Mouse (Mus musculus): ENCODE results near the gene Rasgef1b. TPM values are rescaled to one million over a fixed set of nuclear protein-coding genes. Genes with fewer than 3 reads are reported as not detected.

Rasgef1b gene
- polyA plus RNA-seq, 1 experiment from 2014 or later = 83.7 TPM

DNA sequence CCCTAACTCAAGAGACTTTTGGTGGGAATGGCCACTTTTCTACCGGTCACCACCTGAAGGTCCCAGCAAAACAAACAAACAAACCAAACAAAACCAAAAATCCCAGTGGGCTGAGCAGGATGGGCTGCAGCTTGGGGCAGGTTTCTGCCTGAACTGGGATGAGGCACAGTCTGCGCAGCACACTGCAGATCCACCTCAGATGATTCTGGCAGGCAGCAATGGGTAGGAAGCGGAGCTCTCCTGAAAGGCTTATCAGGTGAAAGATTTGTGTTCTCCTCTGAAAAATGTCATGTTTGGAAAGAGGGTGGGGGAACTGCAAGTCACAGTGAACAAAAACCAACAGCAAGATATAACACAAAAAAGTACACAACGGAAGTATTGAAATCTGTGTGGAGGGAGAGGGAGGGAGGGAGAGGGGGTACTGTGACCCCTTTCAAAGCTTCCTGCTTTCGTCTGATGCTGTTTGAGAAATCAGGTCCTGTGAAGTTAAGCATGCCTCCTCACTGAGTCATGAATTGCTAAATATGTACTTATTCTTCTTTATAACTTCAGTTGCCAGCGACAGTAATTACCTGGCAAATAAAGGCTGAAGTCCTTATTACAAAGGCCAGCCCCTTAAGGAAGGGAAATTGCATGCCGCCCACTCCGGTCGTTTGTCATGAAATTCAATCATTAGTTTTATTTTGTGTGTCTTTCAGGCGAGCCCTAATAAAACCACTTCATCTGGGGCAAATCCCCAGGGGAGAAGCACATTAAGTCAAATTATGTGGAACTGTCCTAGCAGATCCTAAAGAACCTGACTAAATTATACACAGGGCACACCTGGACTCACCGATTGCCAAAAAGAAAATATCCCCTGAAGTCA lies 491.7 kb downstream of the Rasgef1b start:
- Histone ChIP-seq H3K4me3 (ENCODE audit: low read depth, low read length) (no peak overlapping the region), H3K9me3 (ENCODE audit: control insufficient read depth, low read length) (no peaks in the 10 kb centered on the region), H3K4me1 (ENCODE audit: control insufficient read depth, insufficient read depth, low read length) (no peaks in the 10 kb centered on the region), H3K9ac (replicated peaks; ENCODE audit: low read depth, low read length) (no peak overlapping the region), H3K4me2 (ENCODE audit: low read depth, low read length) (no peak overlapping the region), H3K36me3 (ENCODE audit: control insufficient read depth, insufficient read depth, low read length) (peaks cover 40% of the 10 kb centered on the region), H3K27ac (ENCODE audit: low read depth, low read length) (no peak overlapping the region), H3K27me3 (ENCODE audit: control insufficient read depth, insufficient read depth, low read length) (no peaks in the 10 kb centered on the region)
- WGBS = 41% methylated on average over 11 of the region's 11 CpGs
- ATAC-seq (ENCODE audit: low read depth) = no peak

- 86% methylated on average over 4 of the region's 4 CpGs for WGBS
These were observed 492.4 kb downstream of the Rasgef1b start for GRCm38 (mm10) chr5:99236431-99236830.

DNA sequence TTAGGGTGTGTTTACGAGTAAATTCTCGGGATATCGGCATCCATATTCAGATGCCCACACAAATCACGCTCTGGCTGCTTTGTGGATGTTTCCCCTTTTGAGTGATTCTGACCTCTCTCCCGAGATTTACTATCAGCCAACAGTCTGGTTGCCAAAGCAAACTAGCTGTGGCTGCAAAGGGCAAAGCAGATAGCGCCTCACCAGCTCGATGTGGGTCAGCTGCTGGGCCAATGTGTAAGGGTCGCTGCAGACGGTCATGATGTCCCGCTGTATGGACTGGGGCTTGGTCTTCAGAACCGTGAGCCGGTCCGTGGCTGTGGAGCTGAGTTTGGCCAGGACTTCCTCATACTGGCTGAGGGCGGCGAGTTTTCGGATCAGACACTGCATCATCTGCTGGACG lies 494.6 kb downstream of the Rasgef1b start:
- H3K4me3 ChIP-seq (ENCODE audit: low read depth, low read length) = no peak overlapping the region
- no peak for ATAC-seq (ENCODE audit: low read depth)
- H3K36me3 ChIP-seq (ENCODE audit: control insufficient read depth, insufficient read depth, low read length) = peaks cover 21% of the 10 kb centered on the region
- no peaks in the 10 kb centered on the region for H3K27me3 ChIP-seq (ENCODE audit: control insufficient read depth, insufficient read depth, low read length)
- no peak overlapping the region for H3K9ac ChIP-seq (replicated peaks; ENCODE audit: low read depth, low read length)
- H3K9me3 ChIP-seq (ENCODE audit: control insufficient read depth, low read length) = no peaks in the 10 kb centered on the region
- no peaks in the 10 kb centered on the region for H3K4me1 ChIP-seq (ENCODE audit: control insufficient read depth, insufficient read depth, low read length)
- no peak overlapping the region for H3K27ac ChIP-seq (ENCODE audit: low read depth, low read length)
- no peak overlapping the region for H3K4me2 ChIP-seq (ENCODE audit: low read depth, low read length)
- 91% methylated on average over 17 of the region's 17 CpGs for WGBS

More at GRCm38 (mm10) chr5:99236431-99236830, 492.4 kb downstream of the Rasgef1b start:
- H3K4me1 ChIP-seq (ENCODE audit: control insufficient read depth, insufficient read depth, low read length) = no peaks in the 10 kb centered on the region
- peaks cover 40% of the 10 kb centered on the region for H3K36me3 ChIP-seq (ENCODE audit: control insufficient read depth, insufficient read depth, low read length)
- no peak overlapping the region for H3K4me2 ChIP-seq (ENCODE audit: low read depth, low read length)
- ATAC-seq (ENCODE audit: low read depth) = no peak
- H3K4me3 ChIP-seq (ENCODE audit: low read depth, low read length) = no peak overlapping the region
- no peak overlapping the region for H3K9ac ChIP-seq (replicated peaks; ENCODE audit: low read depth, low read length)
- H3K27ac ChIP-seq (ENCODE audit: low read depth, low read length) = no peak overlapping the region
- no peaks in the 10 kb centered on the region for H3K9me3 ChIP-seq (ENCODE audit: control insufficient read depth, low read length)
- H3K27me3 ChIP-seq (ENCODE audit: control insufficient read depth, insufficient read depth, low read length) = no peaks in the 10 kb centered on the region

DNA sequence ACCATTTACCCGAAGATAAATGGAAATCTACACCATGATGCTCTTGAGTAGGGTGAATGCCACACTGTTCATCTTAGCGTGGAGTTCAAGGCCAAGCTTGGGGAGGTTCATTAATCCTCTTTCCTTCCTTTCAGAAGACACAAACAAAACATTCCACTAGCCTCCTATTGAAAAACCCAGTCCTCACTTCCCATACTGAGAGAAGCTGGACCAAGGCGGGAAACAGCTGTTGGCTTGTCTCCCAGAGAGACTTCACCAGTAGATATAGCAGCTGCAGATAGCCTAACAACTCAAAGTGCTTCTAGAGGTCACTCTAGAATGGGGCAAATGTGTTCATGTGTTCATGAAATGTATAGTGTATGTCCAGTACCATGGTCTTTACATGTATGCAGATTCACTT lies 495.7 kb downstream of the Rasgef1b start:
- Histone ChIP-seq H3K4me2 (ENCODE audit: low read depth, low read length) (no peak overlapping the region), H3K27me3 (ENCODE audit: control insufficient read depth, insufficient read depth, low read length) (no peaks in the 10 kb centered on the region), H3K27ac (ENCODE audit: low read depth, low read length) (no peak overlapping the region), H3K9me3 (ENCODE audit: control insufficient read depth, low read length) (no peaks in the 10 kb centered on the region), H3K4me1 (ENCODE audit: control insufficient read depth, insufficient read depth, low read length) (no peaks in the 10 kb centered on the region), H3K4me3 (ENCODE audit: low read depth, low read length) (no peak overlapping the region), H3K36me3 (ENCODE audit: control insufficient read depth, insufficient read depth, low read length) (peaks cover 22% of the 10 kb centered on the region), H3K9ac (replicated peaks; ENCODE audit: low read depth, low read length) (no peak overlapping the region)
- ATAC-seq (ENCODE audit: low read depth) = no peak
- 75% methylated on average over 3 of the region's 3 CpGs for WGBS

DNA sequence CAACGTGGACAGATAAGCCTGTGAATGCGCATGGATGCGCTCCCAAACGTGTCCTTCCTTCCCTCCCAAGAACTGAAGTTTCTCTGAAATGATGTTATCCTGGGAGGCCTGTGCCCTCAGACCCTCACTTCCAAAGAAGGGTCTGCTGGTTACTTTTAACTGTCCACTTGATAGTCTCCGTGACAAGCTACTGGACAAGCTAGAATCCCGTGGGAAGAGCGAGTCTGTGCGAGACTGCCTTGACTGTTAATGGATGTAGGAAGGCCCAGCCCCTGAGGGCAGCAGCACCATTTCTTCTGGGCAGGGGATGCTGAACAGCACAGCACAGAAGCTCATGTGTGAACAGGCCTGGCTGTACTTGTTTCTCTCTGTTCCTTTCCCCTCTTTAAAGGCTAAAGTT lies 496.5 kb downstream of the Rasgef1b start:
- Histone ChIP-seq H3K27me3 (ENCODE audit: control insufficient read depth, insufficient read depth, low read length) (no peaks in the 10 kb centered on the region), H3K9ac (replicated peaks; ENCODE audit: low read depth, low read length) (no peak overlapping the region), H3K27ac (ENCODE audit: low read depth, low read length) (no peak overlapping the region), H3K4me1 (ENCODE audit: control insufficient read depth, insufficient read depth, low read length) (no peaks in the 10 kb centered on the region), H3K9me3 (ENCODE audit: control insufficient read depth, low read length) (no peaks in the 10 kb centered on the region), H3K4me2 (ENCODE audit: low read depth, low read length) (no peak overlapping the region), H3K4me3 (ENCODE audit: low read depth, low read length) (no peak overlapping the region), H3K36me3 (ENCODE audit: control insufficient read depth, insufficient read depth, low read length) (peaks cover 22% of the 10 kb centered on the region)
- no peak for ATAC-seq (ENCODE audit: low read depth)
- WGBS = 88% methylated on average over 8 of the region's 8 CpGs

GRCm38 (mm10) chr5:99230476-99230875 lies 498.4 kb downstream of the Rasgef1b start:
- 65% methylated on average over 7 of the region's 7 CpGs for WGBS

DNA sequence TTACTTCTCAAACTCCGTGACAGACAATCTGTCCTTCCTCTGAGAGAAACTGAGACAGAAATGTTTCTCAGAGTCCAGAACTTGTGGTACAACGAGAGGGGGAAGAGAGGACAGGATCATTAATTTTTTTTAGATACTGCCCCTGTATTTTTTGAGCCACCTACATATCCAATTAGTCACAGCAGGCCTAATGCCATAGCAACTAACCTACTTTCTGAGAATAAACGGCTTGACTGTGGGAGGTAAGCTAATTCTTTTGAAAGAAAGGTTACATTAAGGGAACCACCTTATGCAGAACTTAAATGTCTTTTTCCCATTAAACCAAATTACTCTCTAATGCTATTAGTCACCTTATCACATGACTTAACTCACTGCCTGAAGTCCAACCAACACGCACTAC lies 501.5 kb downstream of the Rasgef1b start:
- Histone ChIP-seq H3K36me3 (ENCODE audit: control insufficient read depth, insufficient read depth, low read length) (peaks cover 21% of the 10 kb centered on the region; the same call in 1 of the 2 replicates), H3K27ac (ENCODE audit: low read depth, low read length) (no peak overlapping the region), H3K4me3 (ENCODE audit: low read depth, low read length) (no peak overlapping the region), H3K9ac (replicated peaks; ENCODE audit: low read depth, low read length) (no peak overlapping the region), H3K4me2 (ENCODE audit: low read depth, low read length) (no peak overlapping the region), H3K27me3 (ENCODE audit: control insufficient read depth, insufficient read depth, low read length) (no peaks in the 10 kb centered on the region), H3K9me3 (ENCODE audit: control insufficient read depth, low read length) (no peaks in the 10 kb centered on the region), H3K4me1 (ENCODE audit: control insufficient read depth, insufficient read depth, low read length) (no peaks in the 10 kb centered on the region)
- 62% methylated on average over 4 of the region's 4 CpGs for WGBS
- ATAC-seq (ENCODE audit: low read depth) = no peak

More at GRCm38 (mm10) chr5:99230476-99230875, 498.4 kb downstream of the Rasgef1b start:
- no peaks in the 10 kb centered on the region for H3K27me3 ChIP-seq (ENCODE audit: control insufficient read depth, insufficient read depth, low read length)
- ATAC-seq (ENCODE audit: low read depth) = no peak
- no peak overlapping the region for H3K27ac ChIP-seq (ENCODE audit: low read depth, low read length)
- no peaks in the 10 kb centered on the region for H3K9me3 ChIP-seq (ENCODE audit: control insufficient read depth, low read length)
- no peaks in the 10 kb centered on the region for H3K4me1 ChIP-seq (ENCODE audit: control insufficient read depth, insufficient read depth, low read length)
- H3K4me3 ChIP-seq (ENCODE audit: low read depth, low read length) = no peak overlapping the region
- no peak overlapping the region for H3K9ac ChIP-seq (replicated peaks; ENCODE audit: low read depth, low read length)
- H3K4me2 ChIP-seq (ENCODE audit: low read depth, low read length) = no peak overlapping the region
- peaks cover 27% of the 10 kb centered on the region for H3K36me3 ChIP-seq (ENCODE audit: control insufficient read depth, insufficient read depth, low read length)

- Histone ChIP-seq H3K36me3 (ENCODE audit: control insufficient read depth, insufficient read depth, low read length) (peaks cover 35% of the 10 kb centered on the region; the same call in 1 of the 2 replicates), H3K27ac (ENCODE audit: low read depth, low read length) (no peak overlapping the region), H3K27me3 (ENCODE audit: control insufficient read depth, insufficient read depth, low read length) (no peaks in the 10 kb centered on the region), H3K4me2 (ENCODE audit: low read depth, low read length) (no peak overlapping the region), H3K4me1 (ENCODE audit: control insufficient read depth, insufficient read depth, low read length) (no peaks in the 10 kb centered on the region), H3K9ac (replicated peaks; ENCODE audit: low read depth, low read length) (no peak overlapping the region), H3K4me3 (ENCODE audit: low read depth, low read length) (no peak overlapping the region), H3K9me3 (ENCODE audit: control insufficient read depth, low read length) (no peaks in the 10 kb centered on the region)
- ATAC-seq (ENCODE audit: low read depth) = peak; percentile 51; the same call in 1 of the 2 replicates
- 15% methylated on average over 5 of the region's 5 CpGs for WGBS
These were observed 504.3 kb downstream of the Rasgef1b start for GRCm38 (mm10) chr5:99224571-99225011.

GRCm38 (mm10) chr5:99223869-99224498 lies 504.9 kb downstream of the Rasgef1b start:
- 47% methylated on average over 15 of the region's 15 CpGs for WGBS
- H3K4me3 ChIP-seq (ENCODE audit: low read depth, low read length) = no peak overlapping the region
- no peak overlapping the region for H3K4me2 ChIP-seq (ENCODE audit: low read depth, low read length)
- no peak overlapping the region for H3K27ac ChIP-seq (ENCODE audit: low read depth, low read length)
- no peaks in the 10 kb centered on the region for H3K4me1 ChIP-seq (ENCODE audit: control insufficient read depth, insufficient read depth, low read length)
- ATAC-seq (ENCODE audit: low read depth) = no peak
- H3K27me3 ChIP-seq (ENCODE audit: control insufficient read depth, insufficient read depth, low read length) = no peaks in the 10 kb centered on the region
- H3K36me3 ChIP-seq (ENCODE audit: control insufficient read depth, insufficient read depth, low read length) = peaks cover 37% of the 10 kb centered on the region; the same call in 1 of the 2 replicates
- no peaks in the 10 kb centered on the region for H3K9me3 ChIP-seq (ENCODE audit: control insufficient read depth, low read length)
- H3K9ac ChIP-seq (replicated peaks; ENCODE audit: low read depth, low read length) = no peak overlapping the region

All from neural tube, embryonic 14.5 days (tissue).